Mouse (Mus musculus) spleen, embryonic (tissue): ENCODE measurements around the gene Crhbp.

ENCODE experiments used
- CTCF ChIA-PET: fragments of 350-600 bp; sonication (Branson Sonifier 250); formaldehyde crosslinking; loops from one replicate; lab custom pipeline; 2022; lab: Charles Lee

Crhbp gene

GRCm38 (mm10) chr13:95444824-95445223, at the start of gene Crhbp:
Gene Crhbp (minus strand): TSS chr13:95444924.
- CTCF ChIA-PET: no interaction called here

- CTCF ChIA-PET: interaction anchor here (0.5 kb wide), 1 partner anchor 70 kb away, joined by 4 read pairs; no protein-coding TSS in a partner anchor
Measured at GRCm38 (mm10) chr13:95493296-95493695, 48.6 kb upstream of the Crhbp start.

GRCm38 (mm10) chr13:95491327-95491726, 46.6 kb upstream of the Crhbp start:
- CTCF ChIA-PET: no interaction called here

GRCm38 (mm10) chr13:95484664-95485063, 39.9 kb upstream of the Crhbp start:
- CTCF ChIA-PET: interaction anchor here (0.7 kb wide), 1 partner anchor 93 kb away, joined by 11 read pairs; no protein-coding TSS in a partner anchor

- CTCF ChIA-PET: interaction anchor here (0.6 to 0.8 kb wide), 4 partner anchors 89 to 1030 kb away, joined by 3 read pairs; no protein-coding TSS in a partner anchor
Measured at GRCm38 (mm10) chr13:95481428-95481827, 36.7 kb upstream of the Crhbp start.

GRCm38 (mm10) chr13:95478671-95479413, 34.1 kb upstream of the Crhbp start, which contains the start of gene S100z:
Gene S100z (minus strand): TSS chr13:95478721.
- CTCF ChIA-PET: no interaction called here

- CTCF ChIA-PET: interaction anchor here (1.3 kb wide), 1 partner anchor 87 kb away, joined by 3 read pairs; no protein-coding TSS in a partner anchor
Measured at GRCm38 (mm10) chr13:95477173-95477572, 32.4 kb upstream of the Crhbp start.

GRCm38 (mm10) chr13:95475124-95475523, 30.4 kb upstream of the Crhbp start:
- CTCF ChIA-PET: no interaction called here

GRCm38 (mm10) chr13:95474294-95474693, 29.6 kb upstream of the Crhbp start:
- CTCF ChIA-PET: no interaction called here

- CTCF ChIA-PET: no interaction called here
Measured at GRCm38 (mm10) chr13:95470970-95471369, 26.2 kb upstream of the Crhbp start.

- CTCF ChIA-PET: no interaction called here
Measured at GRCm38 (mm10) chr13:95451529-95451928, 6.8 kb upstream of the Crhbp start.

- CTCF ChIA-PET: no interaction called here
Measured at GRCm38 (mm10) chr13:95450636-95451210, 6.0 kb upstream of the Crhbp start.

GRCm38 (mm10) chr13:95449730-95450129, 5.0 kb upstream of the Crhbp start:
- CTCF ChIA-PET: interaction anchor here (0.6 kb wide), 1 partner anchor 14 kb away, joined by 3 read pairs; no protein-coding TSS in a partner anchor

GRCm38 (mm10) chr13:95444291-95444690, 433 bp downstream of the Crhbp start:
- CTCF ChIA-PET: no interaction called here

GRCm38 (mm10) chr13:95443376-95444233, 1.1 kb downstream of the Crhbp start:
- CTCF ChIA-PET: no interaction called here

GRCm38 (mm10) chr13:95442901-95443300, 1.8 kb downstream of the Crhbp start:
- CTCF ChIA-PET: no interaction called here

- CTCF ChIA-PET: no interaction called here
Measured at GRCm38 (mm10) chr13:95439569-95439968, 5.2 kb downstream of the Crhbp start.

- CTCF ChIA-PET: no interaction called here
Measured at GRCm38 (mm10) chr13:95431760-95432159, 13.0 kb downstream of the Crhbp start.

- CTCF ChIA-PET: no interaction called here
Measured at GRCm38 (mm10) chr13:95427499-95427898, 17.2 kb downstream of the Crhbp start.

- CTCF ChIA-PET: no interaction called here
Measured at GRCm38 (mm10) chr13:95426421-95426820, 18.3 kb downstream of the Crhbp start.

- CTCF ChIA-PET: no interaction called here
Measured at GRCm38 (mm10) chr13:95425484-95425883, 19.2 kb downstream of the Crhbp start.

- CTCF ChIA-PET: no interaction called here
Measured at GRCm38 (mm10) chr13:95424932-95425331, 19.8 kb downstream of the Crhbp start.
